Mouse (Mus musculus) layer of hippocampus, adult 11-12 months (tissue): ENCODE measurements around the gene A830031A19Rik.
A peak's percentile ranks its signal among the peaks of the same experiment; 100 is the strongest.

ENCODE experiments used
- DNase-seq: peaks from one replicate; pipeline ENCODE4 v3.0.0; 2022; ENCODE audit warnings: low spot score

A830031A19Rik gene

GRCm38 (mm10) chr11:24008976-24009375, 65.9 kb downstream of the A830031A19Rik start:
- no peak for DNase-seq

- no peak for DNase-seq
Measured at GRCm38 (mm10) chr11:24008244-24008643, 66.6 kb downstream of the A830031A19Rik start.

GRCm38 (mm10) chr11:24005445-24006156, 69.3 kb downstream of the A830031A19Rik start:
- peak; percentile 65 for DNase-seq

GRCm38 (mm10) chr11:24000675-24001074, 74.2 kb downstream of the A830031A19Rik start:
- DNase-seq: no peak
